Mouse (Mus musculus): Measurements from ENCODE around the gene Gfod1.
A peak's percentile ranks its signal among the peaks of the same experiment; 100 is the strongest.

Gfod1 gene

DNA sequence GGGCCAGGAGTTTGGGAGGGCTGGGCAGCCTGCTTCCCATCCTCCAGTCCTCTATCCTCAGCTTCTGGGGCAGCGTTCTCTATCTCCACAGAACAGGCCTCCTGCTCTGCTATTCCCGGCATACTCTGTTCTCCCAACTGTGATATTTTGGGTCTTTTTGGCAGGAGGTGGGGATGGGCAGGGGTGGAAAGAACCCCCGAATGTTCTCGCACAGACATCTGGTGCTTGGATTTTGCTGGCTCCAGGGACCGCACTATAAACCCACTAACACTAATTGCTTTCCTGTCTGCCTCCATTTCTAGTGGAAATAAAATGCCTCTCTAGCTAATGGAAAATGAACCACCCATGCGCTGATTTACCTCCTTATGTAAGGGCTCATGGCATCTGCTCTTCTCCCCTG is 73.7 kb downstream of the Gfod1 start:
- DNase-seq (ENCODE audit: low read depth) = no peak

DNA sequence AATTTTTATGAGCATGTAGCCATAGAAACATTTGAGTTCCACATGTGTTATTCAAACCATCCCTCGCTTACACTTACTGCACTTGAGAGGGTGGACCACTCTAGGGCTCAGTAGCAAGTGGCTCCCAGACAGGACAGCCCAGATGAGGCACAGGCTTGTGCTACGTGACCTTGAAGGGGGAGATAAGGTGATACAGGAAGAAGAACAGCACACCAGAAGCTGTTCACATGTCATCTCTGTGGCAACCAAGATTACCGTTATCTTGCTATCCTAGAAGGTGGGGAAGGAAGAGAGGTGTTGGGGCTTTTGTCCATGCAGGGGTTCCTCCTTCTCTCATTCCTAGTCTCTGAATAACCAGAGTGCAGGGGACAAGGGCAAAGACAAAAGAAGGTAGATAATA is 74.2 kb downstream of the Gfod1 start:
- DNase-seq (ENCODE audit: low read depth) = no peak

- DNase-seq (ENCODE audit: low read depth) = no peak
Observed at GRCm38 (mm10) chr13:43228141-43228540, 75.8 kb downstream of the Gfod1 start.

GRCm38 (mm10) chr13:43226041-43226440 is 77.9 kb downstream of the Gfod1 start:
- DNase-seq (ENCODE audit: low read depth) = no peak

DNA sequence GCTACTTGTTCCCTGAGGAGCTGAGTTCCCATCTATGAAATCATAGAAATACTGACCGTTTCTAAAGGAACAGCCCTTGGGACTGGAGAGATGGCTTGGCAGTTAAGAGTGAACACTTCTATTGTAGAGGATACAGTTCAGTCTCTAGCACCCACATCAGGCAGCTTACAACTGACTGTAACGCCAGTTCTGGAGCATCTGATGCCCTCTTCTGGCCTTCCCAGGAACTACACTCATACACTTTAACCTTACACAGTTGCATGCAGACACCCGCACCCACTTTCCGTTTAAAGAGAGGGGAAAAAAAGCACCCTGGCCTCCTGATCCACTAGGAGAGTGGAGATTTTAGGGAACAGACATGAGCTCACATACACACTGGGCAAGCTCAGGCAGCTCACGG is 78.8 kb downstream of the Gfod1 start:
- DNase-seq (ENCODE audit: low read depth) = no peak

DNA sequence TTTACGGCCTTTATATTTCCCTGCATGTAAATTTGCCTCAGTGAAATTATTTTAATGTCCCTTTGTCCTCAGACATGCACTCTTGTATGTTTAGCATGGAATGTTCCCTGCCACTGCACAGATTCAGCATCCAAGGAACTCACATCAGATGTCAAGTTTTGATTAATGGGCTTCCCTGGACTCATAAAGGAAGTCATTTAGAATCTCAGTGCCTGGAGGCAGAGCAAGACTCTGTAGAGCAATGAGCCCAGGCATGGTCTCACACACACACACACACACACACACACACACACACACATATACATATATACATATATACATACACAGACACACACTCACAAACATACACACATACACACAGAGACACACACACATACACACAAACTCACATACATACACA is 81.9 kb downstream of the Gfod1 start:
- DNase-seq (ENCODE audit: low read depth) = no peak

GRCm38 (mm10) chr13:43221290-43221689 is 82.7 kb downstream of the Gfod1 start:
- DNase-seq (ENCODE audit: low read depth) = no peak

GRCm38 (mm10) chr13:43220635-43221034 is 83.3 kb downstream of the Gfod1 start:
- DNase-seq (ENCODE audit: low read depth) = no peak

DNA sequence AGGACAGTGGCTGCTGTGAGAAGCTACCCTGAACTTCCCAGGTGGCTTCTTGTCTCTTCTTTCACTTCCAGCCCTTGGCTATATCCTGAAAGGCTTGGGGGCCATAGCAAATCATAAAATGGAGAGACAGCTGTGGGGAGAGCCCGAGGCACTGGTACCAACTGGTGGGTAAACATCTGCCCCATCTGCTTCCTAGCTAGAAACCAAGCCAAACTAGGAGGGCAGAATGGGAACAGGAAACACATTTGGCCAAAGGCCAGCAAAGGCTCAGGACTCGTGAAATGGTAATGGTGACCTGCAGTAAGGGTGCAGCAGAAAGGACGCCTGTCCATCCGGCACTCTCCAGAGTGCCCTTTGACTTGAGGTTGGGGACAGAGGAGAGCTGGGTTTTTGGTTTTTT is 85.2 kb downstream of the Gfod1 start:
- peak; percentile 84 for DNase-seq (ENCODE audit: low read depth)

DNA sequence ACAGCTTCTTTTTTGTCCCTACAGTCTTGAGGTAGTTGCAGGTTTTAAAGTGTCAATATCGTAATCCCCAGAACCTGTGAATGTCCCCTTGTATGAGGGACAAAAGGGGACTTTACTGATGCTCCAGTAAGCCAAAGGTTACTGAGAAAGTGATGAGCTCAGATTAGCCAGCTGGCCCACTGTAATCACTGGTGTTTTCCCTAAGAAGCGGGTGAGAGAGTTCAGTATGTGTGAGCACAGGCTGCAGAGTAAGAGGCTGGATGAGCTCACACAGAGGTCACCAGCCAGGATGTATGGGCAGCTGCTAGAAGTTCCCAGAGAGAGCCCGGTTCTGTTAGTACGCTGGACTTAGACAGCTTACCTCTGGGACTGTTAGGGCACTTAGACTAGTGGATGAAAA is 85.7 kb downstream of the Gfod1 start:
- DNase-seq (ENCODE audit: low read depth) = peak; percentile 34

- peak; percentile 78 for DNase-seq (ENCODE audit: low read depth)
Observed at GRCm38 (mm10) chr13:43217686-43218085, 86.3 kb downstream of the Gfod1 start.

- no peak for DNase-seq (ENCODE audit: low read depth)
Observed at GRCm38 (mm10) chr13:43217059-43217458, 86.9 kb downstream of the Gfod1 start.

GRCm38 (mm10) chr13:43215994-43216706 is 87.8 kb downstream of the Gfod1 start:
- DNase-seq (ENCODE audit: low read depth) = no peak

DNA sequence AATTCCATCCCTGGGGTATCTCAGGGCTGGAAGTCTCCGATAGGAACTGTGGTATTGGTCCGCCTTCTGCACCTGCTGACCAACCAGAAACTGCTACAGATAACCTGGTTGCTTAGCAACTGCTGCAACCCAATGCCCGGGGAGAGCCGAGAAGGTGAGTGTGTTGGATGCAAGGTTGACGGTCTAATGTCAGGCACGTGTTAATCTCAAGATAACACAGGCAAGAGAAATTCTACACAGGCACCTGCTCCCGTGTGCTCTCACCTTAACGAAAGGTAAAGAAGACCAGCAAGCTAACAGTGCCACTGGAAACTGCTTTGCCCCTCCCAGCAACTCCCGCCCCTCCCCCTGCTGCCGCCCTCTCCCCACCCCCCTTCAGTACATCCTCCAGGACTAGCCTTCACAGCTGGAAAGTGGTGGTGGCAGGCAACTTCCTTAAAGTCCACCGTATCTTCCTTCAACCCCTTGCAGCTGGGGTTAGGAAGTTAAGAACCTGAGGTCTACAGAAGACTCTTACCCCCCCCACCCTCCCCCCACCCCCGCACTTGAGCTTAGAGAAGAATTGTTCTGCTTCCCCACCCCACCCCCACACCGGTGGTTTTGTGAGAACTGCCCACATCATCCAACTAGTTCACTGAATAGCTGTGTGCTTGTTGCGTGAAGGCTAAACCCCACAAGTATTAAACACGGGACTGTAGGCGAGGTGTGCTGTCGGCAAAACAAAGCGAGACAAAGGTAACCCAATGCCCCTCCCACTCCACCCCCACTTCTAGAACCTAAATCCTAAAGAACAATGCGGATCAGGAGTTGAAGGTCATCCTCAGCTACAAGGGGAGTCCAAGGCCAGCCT is 88.6 kb downstream of the Gfod1 start:
- peak; percentile 84 for DNase-seq (ENCODE audit: low read depth)

- DNase-seq (ENCODE audit: low read depth) = peak; percentile 66
Observed at GRCm38 (mm10) chr13:43212338-43212737, 91.6 kb downstream of the Gfod1 start.

- DNase-seq (ENCODE audit: low read depth) = no peak
Observed at GRCm38 (mm10) chr13:43210956-43211355, 93.0 kb downstream of the Gfod1 start.

DNA sequence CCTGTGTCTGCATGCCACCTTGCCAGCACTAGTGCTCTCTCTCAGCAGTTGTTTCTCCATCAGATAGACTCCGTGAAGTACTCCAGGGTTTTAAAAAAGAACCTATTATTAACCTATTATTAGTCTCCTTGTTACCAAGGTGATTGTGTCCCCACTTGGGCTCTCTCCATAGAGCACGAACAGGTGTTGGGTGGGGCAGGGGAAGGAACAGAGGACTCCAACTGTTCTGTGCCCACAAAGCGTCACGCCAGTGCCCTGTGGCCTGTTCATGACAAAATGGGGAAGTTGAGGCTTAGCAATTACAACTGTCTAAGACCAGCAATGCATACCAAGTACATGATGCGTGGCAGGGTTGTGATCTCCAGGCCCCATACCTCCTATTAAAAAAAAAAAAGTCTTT is 94.4 kb downstream of the Gfod1 start:
- peak; percentile 85 for DNase-seq (ENCODE audit: low read depth)

GRCm38 (mm10) chr13:43208914-43209439 is 95.0 kb downstream of the Gfod1 start:
- peak; percentile 85 for DNase-seq (ENCODE audit: low read depth)

GRCm38 (mm10) chr13:43206118-43206683 is 97.8 kb downstream of the Gfod1 start:
- DNase-seq (ENCODE audit: low read depth) = no peak

- no peak for DNase-seq (ENCODE audit: low read depth)
Observed at GRCm38 (mm10) chr13:43203641-43204040, 100.3 kb downstream of the Gfod1 start.

- DNase-seq (ENCODE audit: low read depth) = no peak
Observed at GRCm38 (mm10) chr13:43203234-43203633, 100.7 kb downstream of the Gfod1 start.

DNA sequence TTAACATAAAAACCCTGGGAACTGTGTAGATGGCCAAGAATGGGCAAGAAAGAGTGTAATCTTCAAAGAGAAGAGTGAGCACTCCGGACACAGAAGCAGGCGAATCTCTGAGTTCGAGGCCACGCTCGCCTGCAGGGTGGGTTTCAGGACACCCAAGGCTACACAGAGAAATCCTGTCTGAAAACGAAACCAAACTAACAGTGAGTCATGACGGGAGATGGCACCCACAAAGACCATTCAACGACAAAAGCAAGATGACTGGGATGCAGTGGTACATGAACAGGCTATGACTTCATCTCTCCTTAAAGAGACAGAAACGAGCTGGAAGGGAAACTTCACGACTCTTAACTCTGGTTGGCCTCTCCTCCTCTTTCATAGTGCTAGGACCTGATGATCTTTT is 101.6 kb downstream of the Gfod1 start:
- DNase-seq (ENCODE audit: low read depth) = peak; percentile 82

DNA sequence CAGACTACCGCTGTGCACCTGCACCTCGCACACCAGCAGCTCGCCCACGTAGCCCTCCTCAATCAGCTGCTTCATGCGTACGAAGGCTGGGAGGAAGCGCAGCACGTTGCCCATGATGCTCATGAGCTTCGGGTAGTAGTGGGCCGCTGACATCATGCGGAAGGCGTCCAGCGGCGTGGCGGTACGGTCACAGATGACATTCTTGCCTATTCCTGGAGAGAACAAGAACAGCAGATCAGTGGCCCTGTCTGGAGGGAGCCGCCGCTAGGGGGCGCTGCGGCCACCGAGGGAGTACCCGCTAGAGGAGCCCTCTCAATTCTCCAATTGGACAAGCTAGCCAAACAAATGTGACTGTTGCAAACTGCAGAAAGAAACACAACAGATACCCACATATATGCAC is 102.9 kb downstream of the Gfod1 start:
- peak; percentile 60 for DNase-seq (ENCODE audit: low read depth)
